Mouse (Mus musculus) olfactory bulb, adult 2 months (tissue): ENCODE data around the gene Cep170b. TPM values are rescaled to one million over a fixed set of nuclear protein-coding genes. Genes with fewer than 3 reads are reported as not detected.

Experiments used
- H3K27ac ChIP-seq: fragments of 200-500 bp; 2 replicates; pipeline ENCODE4 v1.5.1; 2012; ENCODE audit warnings: low read depth, low read length; ENCODE audit not compliant: insufficient read depth
- H3K4me1 ChIP-seq: fragments of 200-500 bp; 2 replicates; pipeline ENCODE4 v1.6.1; 2012; ENCODE audit warnings: low read length; ENCODE audit not compliant: control insufficient read depth, insufficient read depth
- H3K4me3 ChIP-seq: fragments of 200-500 bp; 2 replicates; pipeline ENCODE4 v1.5.1; 2012; ENCODE audit warnings: mild to moderate bottlenecking, low read depth, low read length, moderate library complexity; ENCODE audit not compliant: insufficient read depth
- CTCF ChIP-seq: fragments of 200-500 bp; IDR thresholded peaks from 2 replicates; pipeline ENCODE4 v1.5.1; 2012; ENCODE audit warnings: low read depth, mild to moderate bottlenecking, low read length, moderate library complexity; ENCODE audit not compliant: insufficient read depth
- POLR2A ChIP-seq: fragments of 200-500 bp; IDR thresholded peaks from 2 replicates; pipeline ENCODE4 v1.6.1; 2012; ENCODE audit warnings: mild to moderate bottlenecking, low read depth, low read length, moderate library complexity; ENCODE audit not compliant: insufficient read depth
- WGBS: fragments of 180-500 bp; shearing (Covaris S2); methylation state at CpG from one replicate; pipeline ENCODE4 v1.1.7; 2018; 5-methylcytosine and 5-hydroxymethylcytosine counted together
- polyA plus RNA-seq: library from polyadenylated mRNA; stranded (reverse); fragments of >200 nt; gene quantifications from 2 replicates; pipeline ENCODE4 v1.2.4, GENCODE M21; 2012; ENCODE audit warnings: low replicate concordance; ENCODE audit not compliant: missing spikeins, insufficient read depth, insufficient read length

Cep170b gene
- not detected in 2 replicates for polyA plus RNA-seq

- peaks cover 25% of the 10 kb centered on the region for H3K4me1 ChIP-seq
- WGBS: 87% methylated on average over 6 of the region's 6 CpGs
- TF ChIP-seq POLR2A (no peak), CTCF (no peak)
- H3K4me3 ChIP-seq: no peak within 1 kb of the TSS
- H3K27ac ChIP-seq: no peak within 1 kb of the TSS
Measured at GRCm38 (mm10) chr12:112720216-112720615, at the start of gene Cep170b. Cep170b (plus strand) TSS chr12:112720455.

- H3K27ac ChIP-seq: no peak overlapping the region
- TF ChIP-seq POLR2A: no peak
- TF ChIP-seq CTCF: no peak
- H3K4me3 ChIP-seq: no peak overlapping the region
- peaks cover 67% of the 10 kb centered on the region for H3K4me1 ChIP-seq
- WGBS: 40% methylated on average over 9 of the region's 9 CpGs
Measured at GRCm38 (mm10) chr12:112670718-112671393, 49.4 kb upstream of the Cep170b start.

GRCm38 (mm10) chr12:112671891-112672290, 48.4 kb upstream of the Cep170b start:
- WGBS: 82% methylated on average over 7 of the region's 7 CpGs
- H3K4me3 ChIP-seq: no peak overlapping the region

GRCm38 (mm10) chr12:112672744-112673575, 47.3 kb upstream of the Cep170b start:
- peak overlapping the region; percentile 99 for H3K4me3 ChIP-seq
- H3K27ac ChIP-seq: no peak overlapping the region
- WGBS: 4% methylated on average over 21 of the region's 21 CpGs
- H3K4me1 ChIP-seq: peaks cover 48% of the 10 kb centered on the region
- TF ChIP-seq CTCF (no peak), POLR2A (no peak)

More at GRCm38 (mm10) chr12:112671891-112672290, 48.4 kb upstream of the Cep170b start:
- Histone ChIP-seq H3K27ac (no peak overlapping the region), H3K4me1 (peaks cover 57% of the 10 kb centered on the region)
- TF ChIP-seq POLR2A (no peak), CTCF (no peak)

- TF ChIP-seq CTCF: no peak
- no peak for TF ChIP-seq POLR2A
- WGBS: 6% methylated on average over 68 of the region's 68 CpGs
- H3K27ac ChIP-seq: peak overlapping the region; percentile 63
- peaks cover 48% of the 10 kb centered on the region for H3K4me1 ChIP-seq
- H3K4me3 ChIP-seq: peak overlapping the region; percentile 99
Measured at GRCm38 (mm10) chr12:112673576-112674091, 46.6 kb upstream of the Cep170b start.

- Histone ChIP-seq H3K4me1 (peaks cover 53% of the 10 kb centered on the region), H3K4me3 (peak within 1 kb of the TSS; percentile 99), H3K27ac (peak within 1 kb of the TSS; percentile 63)
- 16% methylated on average over 70 of the region's 70 CpGs for WGBS
- TF ChIP-seq POLR2A: no peak
- TF ChIP-seq CTCF: no peak
Measured at GRCm38 (mm10) chr12:112674132-112675011, 45.9 kb upstream of the Cep170b start, which contains the start of gene Akt1. Akt1 (minus strand) TSS chr12:112674884.

- no peak for TF ChIP-seq POLR2A
- TF ChIP-seq CTCF: peak; percentile 26; the same call in 1 of the 2 replicates
- H3K4me1 ChIP-seq: peaks cover 58% of the 10 kb centered on the region
- 19% methylated on average over 18 of the region's 18 CpGs for WGBS
- no peak overlapping the region for H3K27ac ChIP-seq
- no peak overlapping the region for H3K4me3 ChIP-seq
Measured at GRCm38 (mm10) chr12:112675245-112676035, 44.8 kb upstream of the Cep170b start.

GRCm38 (mm10) chr12:112677076-112677475, 43.2 kb upstream of the Cep170b start:
- TF ChIP-seq CTCF (no peak), POLR2A (no peak)
- no peak overlapping the region for H3K27ac ChIP-seq
- no peak overlapping the region for H3K4me3 ChIP-seq
- 56% methylated on average over 5 of the region's 5 CpGs for WGBS
- H3K4me1 ChIP-seq: peaks cover 49% of the 10 kb centered on the region
